Mouse (Mus musculus): ENCODE data around the gene Clec2g. TPM values are rescaled to one million over a fixed set of nuclear protein-coding genes. Genes with fewer than 3 reads are reported as not detected.
"Not testable (repeated sequence)": the region's sequence is repeated elsewhere in the genome, so short reads cannot be mapped to it uniquely, and the experiment has no call there.

Gene Clec2g
- total RNA-seq (2021) = 1 to 10 TPM; 2.4 to 4.5 TPM
- long read RNA-seq, experiment 1 = 0 reads
- long read RNA-seq, experiment 2 = 0 reads

DNA sequence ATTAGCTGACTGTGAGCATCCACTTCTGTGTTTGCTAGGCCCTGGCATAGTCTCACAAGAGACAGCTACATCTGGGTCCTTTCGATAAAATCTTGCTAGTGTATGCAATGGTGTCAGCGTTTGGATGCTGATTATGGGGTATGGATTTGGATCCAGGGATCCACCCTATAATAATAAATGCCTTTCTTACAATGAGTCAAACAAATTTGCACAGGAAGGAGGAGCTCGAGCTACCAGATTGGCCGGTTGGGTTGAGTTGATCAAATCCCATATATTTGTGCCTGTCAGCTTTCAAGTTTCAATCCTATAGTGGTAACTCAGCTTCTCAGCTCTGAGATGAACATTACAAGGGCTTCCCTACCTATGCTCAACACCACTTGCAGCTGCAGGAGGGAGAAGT lies at the start of gene Clec2g:
Gene Clec2g (plus strand): TSS at position 301 of the 400 bp plus-strand sequence.
- not testable (repeated sequence) for DNase-seq (ENCODE audit: low spot score in 2 of 2)

- DNase-seq (ENCODE audit: low spot score in 2 of 2) = not testable (repeated sequence)
Observed at GRCm38 (mm10) chr6:128887091-128887790, 46.9 kb upstream of the Clec2g start, which contains the start of gene Clec2i. TSS of gene Clec2i (plus strand) at chr6:128887588.

GRCm38 (mm10) chr6:128888834-128889233 lies 45.3 kb upstream of the Clec2g start:
- no peak for DNase-seq (ENCODE audit: low spot score in 2 of 2)

DNA sequence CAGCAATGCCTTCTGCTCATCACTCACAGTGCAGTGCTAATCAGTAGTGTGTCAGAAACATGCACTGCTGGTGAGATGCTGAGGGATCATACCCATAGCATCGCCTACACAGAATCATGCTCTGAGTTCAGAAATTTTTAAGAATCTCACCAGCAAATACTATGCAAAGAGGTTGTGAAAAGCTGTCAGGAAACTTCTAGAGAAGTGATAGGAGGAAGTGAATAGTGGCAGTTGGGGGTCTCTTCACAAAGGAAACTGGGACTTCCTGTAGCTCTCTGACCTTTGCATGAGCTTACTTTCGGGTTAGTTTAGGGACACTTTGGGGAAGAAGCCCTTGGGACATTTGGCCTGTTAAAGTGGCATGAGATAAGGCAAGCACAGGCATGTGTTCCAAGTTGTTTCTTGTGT lies 43.2 kb upstream of the Clec2g start, which contains the start of gene BC035044:
Gene BC035044 (minus strand): TSS at position 179 of the 408 bp plus-strand sequence.
- DNase-seq (ENCODE audit: low spot score in 2 of 2) = no peak

DNA sequence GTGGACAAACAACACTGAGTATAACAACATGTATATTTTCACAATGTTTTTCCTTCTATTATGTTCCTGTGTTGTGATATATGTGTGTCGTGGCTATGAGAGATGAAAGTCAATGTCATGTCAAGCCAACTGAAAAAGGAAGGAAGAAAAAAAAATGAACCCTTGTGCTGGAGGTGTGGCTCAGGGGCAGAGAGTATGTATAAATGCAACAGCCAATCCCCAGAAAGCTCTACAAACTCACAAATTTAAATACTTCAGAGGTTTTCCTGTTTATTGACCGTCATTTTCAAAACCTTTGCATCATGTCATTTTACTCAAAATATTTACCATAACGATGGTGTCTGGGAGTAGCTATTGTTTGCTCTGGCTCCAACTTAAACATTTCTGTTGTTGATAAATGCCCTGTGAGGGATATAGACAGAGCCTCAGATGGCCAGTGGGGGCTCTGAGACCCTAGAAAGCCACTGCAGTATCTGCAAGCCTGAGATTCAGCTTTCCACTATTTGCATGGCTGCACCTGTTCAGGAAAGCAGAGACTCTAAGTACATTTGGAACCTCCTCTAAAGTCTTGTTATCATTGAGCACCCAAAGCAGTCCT lies 38.7 kb upstream of the Clec2g start:
- DNase-seq (ENCODE audit: low spot score in 2 of 2) = no peak

DNA sequence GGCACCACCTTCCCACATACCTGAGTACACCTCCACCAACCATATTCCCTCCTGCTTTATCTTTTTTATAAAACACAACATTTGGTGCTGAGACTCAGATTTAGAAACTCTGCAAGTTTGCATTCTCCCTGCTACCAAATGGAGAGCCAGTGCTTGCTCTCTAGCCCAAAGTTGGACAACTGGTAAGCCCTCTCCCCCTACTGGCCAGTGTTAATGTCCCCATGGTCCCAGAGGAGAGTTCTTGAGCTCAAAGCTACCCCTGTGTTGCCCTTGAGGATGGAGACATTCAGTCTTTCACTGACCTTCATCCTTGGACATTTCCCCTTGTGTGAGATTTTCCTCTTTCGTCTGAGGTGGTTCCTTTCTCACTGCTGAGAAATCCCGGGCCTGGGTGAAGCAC lies 34.1 kb upstream of the Clec2g start:
- DNase-seq (ENCODE audit: low spot score in 2 of 2) = no peak

GRCm38 (mm10) chr6:128900796-128901552 lies 33.2 kb upstream of the Clec2g start:
- not testable (repeated sequence) for DNase-seq (ENCODE audit: low spot score in 2 of 2)

DNA sequence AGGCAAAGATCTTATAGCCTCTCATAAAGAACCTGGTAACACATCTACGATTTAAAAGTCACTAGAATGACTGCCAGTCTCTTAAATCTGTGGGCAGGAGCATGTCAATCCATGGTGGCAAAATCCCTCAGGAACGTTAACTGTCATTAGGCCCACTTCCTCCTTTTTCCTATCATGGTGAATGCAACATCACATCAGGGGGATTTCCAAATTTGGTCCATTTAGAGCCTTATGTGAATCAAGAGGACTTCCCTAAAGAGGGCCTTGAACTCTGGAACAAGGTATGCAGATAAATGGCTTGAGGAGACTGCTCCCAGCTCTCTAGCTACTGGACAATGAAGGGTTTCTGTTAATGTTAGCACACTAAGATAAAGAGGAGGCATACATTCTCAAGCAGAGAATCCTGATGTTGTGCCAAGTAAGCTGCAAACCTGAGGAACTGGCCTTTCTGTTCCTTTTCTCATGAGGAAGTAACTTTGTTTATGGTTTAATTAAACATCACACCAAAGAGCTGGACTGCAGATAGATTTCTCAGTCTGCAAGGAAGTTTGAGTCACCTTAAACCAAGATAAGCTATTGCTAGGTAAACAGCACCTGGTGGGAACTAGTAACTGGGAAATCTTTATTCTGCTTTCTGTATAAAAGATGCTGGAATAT lies 20.5 kb upstream of the Clec2g start:
- no peak for DNase-seq (ENCODE audit: low spot score in 2 of 2)

DNA sequence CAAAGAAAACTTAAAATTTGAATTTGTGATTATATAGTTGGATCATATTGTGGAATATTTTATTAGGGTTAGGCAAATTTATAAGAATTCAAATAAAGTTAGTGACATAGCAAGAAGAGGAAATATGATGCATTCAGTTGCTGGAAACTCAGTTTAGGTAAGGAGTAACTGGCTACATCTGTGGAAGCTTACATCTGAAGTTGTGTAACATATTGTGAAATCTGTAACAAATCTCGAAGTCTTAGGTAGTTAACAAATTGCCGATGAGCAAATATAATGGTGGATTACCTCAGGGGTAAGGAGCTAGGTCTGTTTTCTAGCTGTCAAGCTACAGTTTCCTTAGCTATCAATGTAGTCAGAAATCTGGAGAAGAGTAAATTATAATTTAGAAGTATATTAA lies 16.9 kb upstream of the Clec2g start:
- DNase-seq (ENCODE audit: low spot score in 2 of 2) = no peak

GRCm38 (mm10) chr6:128933050-128933449 lies 1.1 kb upstream of the Clec2g start:
- DNase-seq (ENCODE audit: low spot score in 2 of 2) = no peak

- DNase-seq (ENCODE audit: low spot score in 2 of 2) = not testable (repeated sequence)
Observed at GRCm38 (mm10) chr6:128935889-128936665, 1.9 kb downstream of the Clec2g start.

DNA sequence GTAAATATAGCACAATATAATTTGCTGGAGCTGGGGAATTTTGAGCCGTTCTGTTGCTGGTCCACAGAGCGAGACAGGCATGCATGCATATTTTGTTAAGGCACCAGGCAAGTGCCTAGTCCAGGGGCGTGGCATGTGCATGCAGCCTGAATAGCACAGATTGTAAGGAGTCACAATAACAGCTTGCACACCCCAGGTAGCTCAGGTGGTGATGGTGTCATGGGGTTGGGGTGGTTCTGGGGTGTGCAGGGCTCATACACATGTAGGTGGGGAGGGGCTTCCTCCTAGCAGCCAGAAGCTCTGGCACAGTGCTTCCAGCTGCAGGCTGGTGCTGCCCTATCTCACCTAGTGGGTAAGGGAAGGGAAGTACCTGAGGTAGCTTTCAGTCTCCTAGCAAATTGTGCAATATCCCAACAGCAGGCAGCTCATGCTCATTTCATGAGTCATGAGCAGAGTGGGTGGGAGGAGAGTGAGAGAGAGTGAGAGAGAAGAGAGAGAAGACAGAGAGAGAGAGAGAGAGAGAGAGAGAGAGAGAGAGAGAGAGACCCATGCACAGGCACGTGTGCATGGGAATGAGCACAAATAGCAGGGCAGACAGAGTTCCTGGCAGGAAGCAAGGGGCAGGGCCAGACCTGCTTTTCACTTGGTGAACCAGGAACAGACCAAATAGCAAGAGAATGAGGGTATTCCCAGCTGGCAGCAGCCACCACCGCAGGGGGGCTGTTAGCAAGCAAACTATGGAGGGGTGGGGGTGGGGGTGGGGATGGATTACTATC lies 7.7 kb downstream of the Clec2g start:
- DNase-seq (ENCODE audit: low spot score in 2 of 2) = no peak

GRCm38 (mm10) chr6:128945564-128945963 lies 11.4 kb downstream of the Clec2g start:
- no peak for DNase-seq (ENCODE audit: low spot score in 2 of 2)

- DNase-seq (ENCODE audit: low spot score in 2 of 2) = no peak
Observed at GRCm38 (mm10) chr6:128961110-128961509, 26.9 kb downstream of the Clec2g start.

DNA sequence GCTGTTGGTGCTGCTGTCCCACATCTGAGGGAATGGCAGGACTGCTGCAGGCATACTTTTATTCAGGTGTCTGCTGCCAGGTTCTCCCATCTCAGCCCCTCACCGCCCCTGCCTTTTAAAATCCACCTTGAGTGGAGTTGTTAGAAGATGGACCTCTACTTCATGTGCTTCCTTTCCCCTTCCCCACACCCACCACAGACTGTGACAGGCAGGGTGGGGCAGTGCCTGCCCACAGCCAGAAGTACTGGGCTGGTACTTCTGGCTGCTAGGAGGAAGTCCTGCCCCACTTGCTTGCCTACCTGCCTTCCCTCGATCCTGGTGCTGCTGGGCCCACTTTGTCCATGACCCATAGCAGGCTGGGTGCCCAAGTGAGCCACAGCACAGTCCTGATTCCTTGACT lies 27.9 kb downstream of the Clec2g start:
- not testable (repeated sequence) for DNase-seq (ENCODE audit: low spot score in 2 of 2)

GRCm38 (mm10) chr6:128964519-128964918 lies 30.3 kb downstream of the Clec2g start:
- no peak for DNase-seq (ENCODE audit: low spot score in 2 of 2)

DNA sequence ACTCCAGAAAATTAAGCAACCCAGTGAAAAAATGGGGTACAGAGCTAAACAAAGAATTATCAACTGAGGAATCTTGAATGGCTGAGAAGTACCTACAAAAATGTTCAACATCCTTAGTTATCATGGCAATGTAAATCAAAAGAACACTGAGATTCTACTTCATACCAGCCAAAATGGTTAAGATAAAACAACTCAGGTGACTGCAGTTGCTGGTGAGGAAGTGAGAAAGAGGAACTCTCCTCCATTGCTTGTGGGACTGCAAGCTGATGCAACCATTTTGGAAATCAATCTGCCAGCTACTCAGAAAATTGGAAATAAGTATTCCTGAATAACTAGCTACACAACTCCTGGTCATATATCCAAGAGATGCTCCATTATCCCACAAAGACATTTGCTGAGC lies 34.3 kb downstream of the Clec2g start:
- no peak for DNase-seq (ENCODE audit: low spot score in 2 of 2)

DNA sequence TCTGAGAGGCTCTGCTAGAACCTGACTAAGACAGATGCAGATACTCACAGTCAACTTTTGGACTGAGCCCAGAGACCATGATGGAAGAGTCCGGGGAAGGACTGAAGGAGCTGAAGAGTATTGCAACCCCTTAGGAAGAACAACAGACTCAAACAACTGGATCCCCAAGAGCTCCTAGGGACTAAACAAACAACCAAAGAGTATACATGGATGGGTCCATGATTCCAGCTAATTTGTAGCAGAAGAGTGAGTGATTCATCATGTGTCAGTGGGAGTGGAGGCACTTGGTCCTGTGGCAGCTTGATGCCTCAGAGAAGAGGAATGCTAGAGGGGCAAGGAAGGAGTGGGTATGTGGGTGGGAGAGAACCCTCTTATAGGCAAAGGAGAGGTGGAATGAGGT lies 35.6 kb downstream of the Clec2g start:
- no peak for DNase-seq (ENCODE audit: low spot score in 2 of 2)

DNA sequence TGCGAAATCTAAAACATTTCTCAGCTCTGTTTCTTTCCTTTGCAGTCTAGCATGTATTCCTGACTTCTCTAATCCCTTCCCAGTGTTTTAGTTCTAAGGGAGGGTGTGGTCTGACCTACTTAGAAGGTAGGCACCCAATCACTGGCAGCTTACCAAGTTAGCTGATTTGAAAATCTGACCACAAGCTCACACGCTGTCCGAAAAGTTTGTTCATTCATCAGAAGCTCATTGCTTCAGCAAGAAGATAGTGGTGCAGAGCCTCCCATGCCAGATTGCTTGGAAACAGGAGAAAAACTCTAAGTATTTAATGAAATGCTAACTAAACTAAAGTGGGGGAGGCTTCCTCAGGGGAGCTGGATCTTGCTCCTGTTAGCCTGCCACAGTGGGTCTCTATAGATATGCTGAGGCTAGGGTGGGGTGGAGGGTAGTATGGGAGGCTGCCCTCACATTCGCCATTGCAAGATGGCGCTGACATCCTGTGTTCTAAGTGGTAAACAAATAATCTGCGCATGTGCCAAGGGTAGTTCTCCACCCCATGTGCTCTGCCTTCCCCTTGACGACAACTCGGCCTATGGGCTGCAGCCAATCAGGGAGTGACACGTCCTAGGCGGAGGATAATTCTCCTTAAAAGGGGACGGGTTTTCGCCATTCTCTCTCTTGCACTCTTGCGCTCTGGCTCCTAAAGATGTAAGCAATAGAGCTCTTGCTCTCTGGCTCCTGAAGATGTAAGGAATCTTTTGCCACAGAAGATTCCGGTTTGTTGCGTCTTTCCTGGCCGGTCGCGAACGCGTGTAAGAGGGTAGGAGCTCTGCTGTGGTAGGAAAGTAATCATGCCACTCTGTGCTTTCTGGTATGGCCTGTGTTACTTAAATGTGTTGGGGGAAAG lies 36.6 kb downstream of the Clec2g start:
- DNase-seq (ENCODE audit: low spot score in 2 of 2) = not testable (repeated sequence)
